Comparison of ENCODE assay signal across 8 mouse cellular contexts in genomic region chr17:6828531-6829150, GRCm38 (mm10). TPM values are rescaled to one million over a fixed set of nuclear protein-coding genes. Genes with fewer than 3 reads are reported as not detected.
DNase-seq lines count a peak whose midpoint lies in the region; ATAC-seq lines count a peak whose summit lies in the region.

No protein-coding gene starts in this region.

- no peaks in the 10 kb centered on the region for H3K36me3 ChIP-seq in heart, embryonic 10.5 days
- no peaks in the 10 kb centered on the region for H3K36me3 ChIP-seq in hindbrain, embryonic 15.5 days

- H3K27ac ChIP-seq in heart, embryonic 10.5 days = peak overlapping the region; percentile 96
- H3K27ac ChIP-seq in hindbrain, embryonic 15.5 days (replicated peaks) = peak overlapping the region; percentile 98

- no peak for DNase-seq in heart, embryonic 10.5 days (ENCODE audit: low spot score)
- DNase-seq in heart, adult 8-10 months (ENCODE audit: low spot score) = no peak
- DNase-seq in MN1 (ENCODE audit: low spot score) = peak; percentile 51
- peak; percentile 42 to 64 for DNase-seq in lung, postnatal 4 days
- DNase-seq in thymus, postnatal 4 days = peak; percentile 37
- DNase-seq in frontal cortex, postnatal 25 days (ENCODE audit: low spot score in 2 of 2) = no peak
- DNase-seq in spleen, adult 18-20 months = no peak

- H3K27me3 ChIP-seq in heart, embryonic 10.5 days (ENCODE audit: insufficient read depth, poor library complexity, severe bottlenecking) = no peaks in the 10 kb centered on the region
- H3K27me3 ChIP-seq in hindbrain, embryonic 15.5 days = no peaks in the 10 kb centered on the region

- peak overlapping the region; percentile 55 for H3K9ac ChIP-seq in hindbrain, embryonic 15.5 days

- H3K4me2 ChIP-seq in hindbrain, embryonic 15.5 days = peak overlapping the region; percentile 75

- H3K4me1 ChIP-seq in heart, embryonic 10.5 days = peaks cover 6% of the 10 kb centered on the region; the same call in 1 of the 2 replicates
- H3K4me1 ChIP-seq in hindbrain, embryonic 15.5 days (replicated peaks) = peaks cover 13% of the 10 kb centered on the region

- H3K4me3 ChIP-seq in heart, embryonic 10.5 days = peak overlapping the region; percentile 73
- H3K4me3 ChIP-seq in hindbrain, embryonic 15.5 days = peak overlapping the region; percentile 53

- no peaks in the 10 kb centered on the region for H3K9me3 ChIP-seq in heart, embryonic 10.5 days
- no peaks in the 10 kb centered on the region for H3K9me3 ChIP-seq in hindbrain, embryonic 15.5 days

- 70% methylated on average over 7 of the region's 7 CpGs for WGBS in heart, embryonic 10.5 days
- 74% methylated on average over 7 of the region's 7 CpGs for WGBS in hindbrain, embryonic 15.5 days

- no peak for ATAC-seq in hindbrain, embryonic 15.5 days (ENCODE audit: low FRiP score, low read depth)

RNA-seq across cellular contexts. Expression of gene Ezr, which starts 46.1 kb away (rescaled TPM):
- 121 and 125 TPM in 2 replicates for polyA plus RNA-seq in heart, embryonic 10.5 days (2016; fragmentation: Nextera tagmentation; extraction: Ambion mirVana)
- 10 to 100 TPM; 29.1 to 38.7 (median 33.9) TPM for total RNA-seq in heart, adult 8-10 months (2022)
- 55.2 and 65.7 TPM in 2 replicates for polyA plus RNA-seq in hindbrain, embryonic 15.5 days (2015; fragmentation: Nextera tagmentation; extraction: Ambion mirVana)

Comparison
In these comparisons a context has a peak if more than half of its experiments do, and no peak if none do; other contexts are left out.
1. DNase-seq: peak in MN1 (single experiment), lung, postnatal 4 days (2 of 2) and thymus, postnatal 4 days (single experiment); none in heart, embryonic 10.5 days (single experiment), heart, adult 8-10 months (single experiment), frontal cortex, postnatal 25 days (0 of 2) and spleen, adult 18-20 months (0 of 2).